Mouse (Mus musculus) heart, postnatal 25 days (tissue): ENCODE measurements around the gene Nbeal1. TPM values are rescaled to one million over a fixed set of nuclear protein-coding genes. Genes with fewer than 3 reads are reported as not detected.

Experiments
- DNase-seq: peaks from one replicate; pipeline ENCODE4 v3.0.0; 2022; ENCODE audit warnings: low spot score
- intact Hi-C: fragments of 180-260 bp; cut with DNase I; formaldehyde crosslinking; loops from one replicate; pipeline ENCODE4 v1.15.1; 2025
- total RNA-seq, 2 experiments: library from RNA; stranded (reverse); gene quantifications; 2 replicates each; pipeline ENCODE4 v1.2.3; 2021

Nbeal1 gene
- total RNA-seq, 2 experiments from 2014 or later: 46.8 to 53.2 TPM

- intact Hi-C loops: loop anchor here (5.0 kb wide), 1 partner anchor 64 kb away; the partner anchor contains the start of gene Abi2
- DNase-seq: peak; percentile 91
These were observed 162.6 kb downstream of the Nbeal1 start, which contains the start of gene Cyp20a1 for GRCm38 (mm10) chr1:60342808-60343629. Gene Cyp20a1 (plus strand): TSS chr1:60343323.

- no peak for DNase-seq
- intact Hi-C loops: loop anchor here (5.0 kb wide), 1 partner anchor 63 kb away; the partner anchor contains the start of gene Abi2
These were observed 163.4 kb downstream of the Nbeal1 start for GRCm38 (mm10) chr1:60343630-60344455.

GRCm38 (mm10) chr1:60344670-60345069, 164.3 kb downstream of the Nbeal1 start:
- intact Hi-C loops: loop anchor here (5.0 kb wide), 1 partner anchor 63 kb away; the partner anchor contains the start of gene Abi2
- no peak for DNase-seq

- intact Hi-C loops: no loop called here
- no peak for DNase-seq
These were observed 165.3 kb downstream of the Nbeal1 start for GRCm38 (mm10) chr1:60345712-60346111.

- no peak for DNase-seq
These were observed 172.4 kb downstream of the Nbeal1 start for GRCm38 (mm10) chr1:60352786-60353185.

GRCm38 (mm10) chr1:60361626-60362025, 181.2 kb downstream of the Nbeal1 start:
- intact Hi-C loops: no loop called here

More at GRCm38 (mm10) chr1:60352786-60353185, 172.4 kb downstream of the Nbeal1 start:
- intact Hi-C loops: no loop called here

GRCm38 (mm10) chr1:60376556-60376955, 196.2 kb downstream of the Nbeal1 start:
- no peak for DNase-seq
- intact Hi-C loops: no loop called here

More at GRCm38 (mm10) chr1:60361626-60362025, 181.2 kb downstream of the Nbeal1 start:
- DNase-seq: no peak

- intact Hi-C loops: no loop called here
- no peak for DNase-seq
These were observed 201.5 kb downstream of the Nbeal1 start for GRCm38 (mm10) chr1:60381910-60382309.

Other genes with a start within 250 kb of the Nbeal1 start
- gene Ica1l, start 137.4 kb upstream of the Nbeal1 start, total RNA-seq: under 1 TPM; 0.29 to 0.45 TPM
- 1 to 10 TPM; 6.4 to 9.0 TPM for gene Carf, start 82.4 kb upstream of the Nbeal1 start, total RNA-seq
- 1 to 10 TPM; 9.5 to 9.6 TPM for gene Wdr12, start 82.0 kb upstream of the Nbeal1 start, total RNA-seq
- gene Cyp20a1, start 162.7 kb downstream of the Nbeal1 start, total RNA-seq: 1 to 10 TPM; 9.1 to 9.4 TPM
- gene Abi2, start 229.0 kb downstream of the Nbeal1 start, total RNA-seq: 10 to 100 TPM; 17.6 to 22.2 TPM